Mouse (Mus musculus): Measurements from ENCODE around the gene Cdkn2a.

DNA sequence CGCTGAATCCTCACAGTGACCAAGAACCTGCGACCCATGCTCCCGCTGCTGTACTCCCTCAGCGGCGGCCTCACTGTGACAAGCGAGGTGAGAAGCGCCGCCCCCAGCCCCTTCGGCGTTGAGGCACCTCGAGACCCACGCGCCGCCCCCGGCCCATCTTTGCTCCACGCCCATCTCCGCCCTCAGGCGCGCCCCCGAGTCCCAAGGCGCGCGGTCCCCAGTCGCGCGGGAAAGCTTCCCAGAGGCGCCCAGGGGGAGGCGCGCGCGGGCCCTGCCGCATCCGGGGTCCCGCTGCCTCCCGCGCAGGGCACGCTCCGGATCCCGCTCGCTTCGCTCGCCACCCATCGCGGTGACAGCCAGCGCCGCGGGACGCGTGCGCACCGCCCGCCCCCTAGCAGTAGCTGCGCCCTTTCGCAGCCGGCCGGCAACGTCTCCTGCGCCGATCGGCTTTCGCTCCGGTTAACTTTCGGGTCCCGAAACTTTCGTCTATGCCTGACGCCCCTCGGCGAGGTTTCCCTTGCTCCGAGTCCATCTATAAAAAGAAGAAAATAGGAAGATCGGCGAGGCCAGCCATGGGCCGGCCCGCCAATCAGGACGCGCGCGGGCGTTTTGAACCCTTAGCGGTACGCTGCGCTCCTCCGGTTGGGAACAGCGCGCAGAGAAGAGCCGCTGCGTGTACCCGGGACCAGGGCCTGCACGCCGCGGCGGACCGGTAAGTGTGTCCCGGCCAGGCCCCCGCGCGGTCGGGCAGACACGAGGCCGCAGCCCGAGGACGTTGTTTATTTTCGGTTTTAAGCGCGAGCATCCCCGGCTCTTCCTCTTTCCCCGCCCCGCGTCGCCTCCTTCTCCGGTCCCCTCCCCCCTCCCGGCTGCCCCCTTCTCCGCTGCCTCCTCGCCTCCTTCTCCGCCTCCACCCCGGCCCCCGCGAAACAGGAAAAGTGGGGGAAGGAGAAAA is at the start of gene Cdkn2a:
- TF ChIP-seq CTCF (IDR thresholded peaks at IDR 0.05; ENCODE audit: extremely low read depth, insufficient read depth, low read length) (no peak), POLR2A (IDR thresholded peaks at IDR 0.05; ENCODE audit: extremely low read depth, insufficient read depth, low read length) (no peak)
